Mouse (Mus musculus) midbrain, embryonic 16.5 days (tissue): ENCODE measurements at regions not wholly inside any gene's neighbourhood (a gene's known extent, or its start where the extent isn't known, plus 50 kb on each side); places are given as distances from the start of the nearest gene placed in this dataset.
"Not testable (repeated sequence)": the region's sequence is repeated elsewhere in the genome, so short reads cannot be mapped to it uniquely, and the experiment has no call there.

ENCODE experiments used
- ATAC-seq: fragments of 200-750 bp; cut with Nextera tagmentation; 2 replicates; pipeline ENCODE4 v1.8.0; 2017; ENCODE audit warnings: moderate TSS enrichment
- H3K27ac ChIP-seq: fragments of 300-500 bp; sonication (generic); 2 replicates; pipeline ENCODE4 v1.5.1; 2014; ENCODE audit warnings: mild to moderate bottlenecking, low read length, mixed read lengths
- H3K27me3 ChIP-seq: fragments of 300-500 bp; sonication (generic); 2 replicates; pipeline ENCODE4 v1.6.1; 2014; ENCODE audit warnings: low read depth, low read length, mixed read lengths; ENCODE audit not compliant: control insufficient read depth, insufficient read depth
- H3K36me3 ChIP-seq: fragments of 300-500 bp; sonication (generic); 2 replicates; pipeline ENCODE4 v1.6.1; 2014; ENCODE audit warnings: mild to moderate bottlenecking, low read length, moderate library complexity, mixed read lengths; ENCODE audit not compliant: control insufficient read depth, insufficient read depth
- H3K4me1 ChIP-seq: fragments of 300-500 bp; sonication (generic); 2 replicates; pipeline ENCODE4 v1.6.1; 2014; ENCODE audit warnings: mild to moderate bottlenecking, low read length, mixed read lengths; ENCODE audit not compliant: control insufficient read depth, insufficient read depth
- H3K4me2 ChIP-seq: fragments of 300-500 bp; sonication (generic); 2 replicates; pipeline ENCODE4 v1.6.1; 2014; ENCODE audit warnings: mild to moderate bottlenecking, low read length, mixed read lengths
- H3K4me3 ChIP-seq: fragments of 300-500 bp; sonication (generic); 2 replicates; pipeline ENCODE4 v1.5.1; 2014; ENCODE audit warnings: low read depth, mild to moderate bottlenecking, low read length, moderate library complexity, mixed read lengths
- H3K9ac ChIP-seq: fragments of 300-500 bp; sonication (generic); 2 replicates; pipeline ENCODE4 v1.6.1; 2014; ENCODE audit warnings: low read depth, low read length, mixed read lengths
- H3K9me3 ChIP-seq: fragments of 300-500 bp; sonication (generic); replicated peaks from 2 replicates; pipeline ENCODE4 v1.6.1; 2014; ENCODE audit warnings: mild to moderate bottlenecking, low read length, mixed read lengths; ENCODE audit not compliant: control insufficient read depth, poor library complexity, severe bottlenecking
- WGBS: fragments of 180-500 bp; shearing (Covaris S2); extraction: QIAGEN DNeasy Blood & Tissue Kit; methylation state at CpG from one replicate; pipeline ENCODE4 v1.1.7; 2014; 5-methylcytosine and 5-hydroxymethylcytosine counted together

- Histone ChIP-seq H3K9me3 (peaks cover 17% of the 10 kb centered on the region), H3K9ac (no peak overlapping the region), H3K4me3 (no peak overlapping the region), H3K4me1 (no peaks in the 10 kb centered on the region), H3K4me2 (no peak overlapping the region), H3K36me3 (no peaks in the 10 kb centered on the region), H3K27ac (no peak overlapping the region), H3K27me3 (no peaks in the 10 kb centered on the region)
- ATAC-seq: no peak
- 77% methylated on average over 2 of the region's 2 CpGs for WGBS
Measured at GRCm38 (mm10) chr17:3006662-3007061, 108.1 kb upstream of the Scaf8 start.

- no peak for ATAC-seq
- H3K27ac ChIP-seq: no peak overlapping the region
- 76% methylated on average over 2 of the region's 2 CpGs for WGBS
- no peaks in the 10 kb centered on the region for H3K4me1 ChIP-seq
- no peak overlapping the region for H3K4me2 ChIP-seq
- H3K36me3 ChIP-seq: no peaks in the 10 kb centered on the region
- no peak overlapping the region for H3K4me3 ChIP-seq
- peaks cover 18% of the 10 kb centered on the region for H3K9me3 ChIP-seq
- no peaks in the 10 kb centered on the region for H3K27me3 ChIP-seq
- no peak overlapping the region for H3K9ac ChIP-seq
Measured at GRCm38 (mm10) chr17:3007234-3007633, 107.5 kb upstream of the Scaf8 start.

- Histone ChIP-seq H3K4me1 (no peaks in the 10 kb centered on the region), H3K36me3 (no peaks in the 10 kb centered on the region), H3K4me3 (no peak overlapping the region), H3K27me3 (no peaks in the 10 kb centered on the region), H3K9me3 (peaks cover 23% of the 10 kb centered on the region), H3K9ac (no peak overlapping the region), H3K4me2 (no peak overlapping the region), H3K27ac (no peak overlapping the region)
- 50% methylated on average over 2 of the region's 2 CpGs for WGBS
- ATAC-seq: no peak
Measured at GRCm38 (mm10) chr17:3009939-3010338, 104.8 kb upstream of the Scaf8 start.

GRCm38 (mm10) chr17:3012045-3012444 is 102.7 kb upstream of the Scaf8 start:
- no peak overlapping the region for H3K27ac ChIP-seq
- no peaks in the 10 kb centered on the region for H3K36me3 ChIP-seq
- 41% methylated on average over 1 of the region's 1 CpGs for WGBS
- H3K9me3 ChIP-seq: peaks cover 29% of the 10 kb centered on the region
- H3K4me1 ChIP-seq: no peaks in the 10 kb centered on the region
- H3K4me2 ChIP-seq: no peak overlapping the region
- no peak overlapping the region for H3K9ac ChIP-seq
- no peak for ATAC-seq
- no peaks in the 10 kb centered on the region for H3K27me3 ChIP-seq
- H3K4me3 ChIP-seq: no peak overlapping the region

- Histone ChIP-seq H3K27ac (no peak overlapping the region), H3K9ac (no peak overlapping the region), H3K4me1 (no peaks in the 10 kb centered on the region), H3K4me2 (no peak overlapping the region), H3K36me3 (no peaks in the 10 kb centered on the region), H3K9me3 (peaks cover 16% of the 10 kb centered on the region), H3K4me3 (no peak overlapping the region), H3K27me3 (no peaks in the 10 kb centered on the region)
- WGBS: 89% methylated on average over 2 of the region's 2 CpGs
- peak; percentile 71; the same call in 1 of the 2 replicates for ATAC-seq
Measured at GRCm38 (mm10) chr17:3019631-3020391, 95.0 kb upstream of the Scaf8 start.

- 0 out of 2 replicates have a peak, but pooled peaks have one; percentile 69 for ATAC-seq
- Histone ChIP-seq H3K9me3 (peaks cover 10% of the 10 kb centered on the region; the same call in 1 of the 2 replicates), H3K4me1 (no peaks in the 10 kb centered on the region), H3K4me3 (no peak overlapping the region), H3K27me3 (no peaks in the 10 kb centered on the region), H3K36me3 (no peaks in the 10 kb centered on the region), H3K4me2 (no peak overlapping the region), H3K9ac (no peak overlapping the region), H3K27ac (no peak overlapping the region)
- 97% methylated on average over 1 of the region's 1 CpGs for WGBS
Measured at GRCm38 (mm10) chr17:3020406-3020805, 94.4 kb upstream of the Scaf8 start.

- WGBS: 84% methylated on average over 4 of the region's 5 CpGs
- H3K4me1 ChIP-seq: no peaks in the 10 kb centered on the region
- H3K27me3 ChIP-seq: no peaks in the 10 kb centered on the region
- no peak overlapping the region for H3K9ac ChIP-seq
- no peaks in the 10 kb centered on the region for H3K36me3 ChIP-seq
- no peak overlapping the region for H3K4me2 ChIP-seq
- no peak overlapping the region for H3K4me3 ChIP-seq
- ATAC-seq: no peak
- H3K9me3 ChIP-seq: peaks cover 5% of the 10 kb centered on the region; the same call in 1 of the 2 replicates
- no peak overlapping the region for H3K27ac ChIP-seq
Measured at GRCm38 (mm10) chr17:3022245-3022935, 92.4 kb upstream of the Scaf8 start.

- not testable (repeated sequence) for H3K27me3 ChIP-seq, ATAC-seq, H3K4me3 ChIP-seq, H3K4me1 ChIP-seq, H3K27ac ChIP-seq, H3K9ac ChIP-seq, H3K36me3 ChIP-seq, H3K4me2 ChIP-seq, H3K9me3 ChIP-seq
- 46% methylated on average over 2 of the region's 3 CpGs for WGBS
Measured at GRCm38 (mm10) chr17:3022936-3023247, 91.9 kb upstream of the Scaf8 start.

GRCm38 (mm10) chr17:3023426-3023825 is 91.3 kb upstream of the Scaf8 start:
- Histone ChIP-seq H3K27me3 (no peaks in the 10 kb centered on the region), H3K4me1 (no peaks in the 10 kb centered on the region), H3K9me3 (peaks cover 5% of the 10 kb centered on the region; the same call in 1 of the 2 replicates), H3K9ac (no peak overlapping the region), H3K4me2 (no peak overlapping the region), H3K36me3 (no peaks in the 10 kb centered on the region), H3K4me3 (no peak overlapping the region), H3K27ac (no peak overlapping the region)
- no peak for ATAC-seq
- 91% methylated on average over 1 of the region's 1 CpGs for WGBS
